Mouse (Mus musculus) CD4-positive helper T cell, adult 2 months (primary cell): ENCODE results near the gene Ncaph.
"Not testable (repeated sequence)": the region's sequence is repeated elsewhere in the genome, so short reads cannot be mapped to it uniquely, and the experiment has no call there.

ENCODE experiments used
- DNase-seq: peaks from one replicate; pipeline ENCODE4 v3.0.0-alpha.2; 2012; ENCODE audit warnings: low read depth, missing footprints, low spot score

The Ncaph gene

DNA sequence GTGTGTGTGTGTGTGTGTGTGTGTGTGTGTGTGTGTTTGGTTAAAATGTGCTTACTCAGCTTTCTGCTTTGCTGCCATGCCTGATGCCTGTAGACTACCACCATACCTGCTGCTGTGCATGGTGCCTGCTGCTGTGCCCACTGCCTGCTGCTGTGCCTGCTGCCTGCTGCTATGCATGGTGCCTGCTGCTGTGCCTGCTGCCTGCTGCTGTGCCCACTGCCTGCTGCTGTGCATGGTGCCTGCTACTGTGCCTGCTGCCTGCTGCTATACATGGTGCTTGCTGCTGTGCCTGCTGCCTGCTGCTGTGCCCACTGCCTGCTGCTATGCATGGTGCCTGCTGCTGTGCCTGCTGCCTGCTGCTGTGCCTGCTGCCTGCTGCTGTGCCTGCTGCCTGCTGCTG is 43.6 kb downstream of the Ncaph start:
- not testable (repeated sequence) for DNase-seq

DNA sequence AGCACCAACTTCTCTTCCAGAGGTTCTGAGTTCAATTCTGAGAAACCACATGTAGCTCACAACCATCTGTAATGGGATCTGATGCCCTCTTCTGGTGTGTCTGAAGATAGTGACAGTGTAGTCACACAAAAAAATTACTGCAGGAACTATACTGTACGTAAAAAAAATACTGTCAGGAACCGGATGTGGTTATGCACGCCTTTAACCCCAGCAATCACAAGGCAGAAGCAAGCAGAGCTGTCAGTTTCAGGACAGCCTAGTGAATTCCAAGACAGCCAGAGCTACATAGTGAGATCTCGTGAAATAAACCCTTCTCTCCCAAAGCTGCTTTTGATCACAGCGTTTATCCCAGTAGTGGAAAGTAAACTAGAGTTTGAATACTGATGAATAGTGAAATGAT is 47.5 kb downstream of the Ncaph start:
- peak; percentile 67 for DNase-seq

DNA sequence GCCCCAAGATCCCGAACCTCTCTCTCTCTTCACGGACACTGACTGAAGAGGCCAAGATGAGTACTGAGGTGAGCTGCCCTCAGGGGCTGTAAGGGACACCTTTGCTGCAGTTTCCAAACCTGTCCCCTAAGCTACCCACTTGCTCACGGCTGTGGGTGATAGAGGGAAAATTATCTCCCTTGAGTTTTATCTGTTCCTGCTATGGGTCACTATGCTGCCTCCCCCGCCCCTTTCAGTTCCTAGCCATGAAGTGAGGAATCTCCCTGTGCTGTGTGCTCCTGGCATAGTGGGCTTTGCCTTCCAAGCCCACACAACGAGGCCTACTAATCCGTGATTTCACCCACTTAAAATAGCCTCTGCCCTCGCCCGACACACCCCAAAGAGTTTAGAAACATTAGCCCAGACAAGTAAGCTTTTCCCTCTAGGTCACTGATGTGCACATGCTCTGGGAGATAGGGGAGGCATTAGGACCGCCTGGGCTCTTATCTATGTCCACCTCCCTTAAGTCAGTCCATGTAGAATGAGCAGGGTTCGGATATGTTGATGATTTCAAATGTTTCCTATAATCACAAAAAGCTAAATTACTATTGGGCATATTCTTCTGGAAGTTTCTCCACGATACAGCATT is 53.0 kb downstream of the Ncaph start:
- DNase-seq: no peak

DNA sequence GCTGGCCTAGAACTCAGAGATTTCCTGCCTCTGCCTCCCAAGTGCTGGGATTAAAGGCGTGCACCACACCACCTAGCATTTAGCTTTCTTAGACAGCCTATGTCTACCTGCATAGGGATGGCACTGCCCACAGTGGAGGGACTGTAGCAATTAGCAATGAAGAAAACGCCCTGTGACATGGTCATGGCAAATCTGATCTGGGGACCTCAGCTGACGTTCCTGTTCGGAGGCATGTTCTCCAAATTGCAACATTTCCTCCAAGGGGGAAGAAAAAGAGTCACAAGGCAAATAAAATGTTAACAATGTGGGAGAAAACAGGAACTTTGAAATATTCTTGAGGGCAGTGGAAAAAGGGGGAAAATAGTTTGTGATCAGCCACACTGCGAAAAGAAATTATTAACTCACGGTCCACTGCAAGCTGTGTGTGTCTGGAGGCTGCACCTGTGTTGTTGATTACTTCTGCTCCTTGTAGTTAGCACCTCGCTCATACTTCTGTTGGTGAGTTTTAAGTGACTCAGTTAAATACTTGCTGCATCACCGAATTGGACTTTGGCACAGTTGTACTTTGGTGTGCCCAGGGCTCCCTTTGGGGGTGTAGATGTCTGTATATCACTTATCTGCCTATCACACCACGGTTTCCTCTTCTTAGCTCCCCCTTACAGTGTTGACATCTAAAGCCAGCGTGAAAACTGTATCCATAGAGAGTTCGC is 53.7 kb downstream of the Ncaph start:
- DNase-seq: no peak

DNA sequence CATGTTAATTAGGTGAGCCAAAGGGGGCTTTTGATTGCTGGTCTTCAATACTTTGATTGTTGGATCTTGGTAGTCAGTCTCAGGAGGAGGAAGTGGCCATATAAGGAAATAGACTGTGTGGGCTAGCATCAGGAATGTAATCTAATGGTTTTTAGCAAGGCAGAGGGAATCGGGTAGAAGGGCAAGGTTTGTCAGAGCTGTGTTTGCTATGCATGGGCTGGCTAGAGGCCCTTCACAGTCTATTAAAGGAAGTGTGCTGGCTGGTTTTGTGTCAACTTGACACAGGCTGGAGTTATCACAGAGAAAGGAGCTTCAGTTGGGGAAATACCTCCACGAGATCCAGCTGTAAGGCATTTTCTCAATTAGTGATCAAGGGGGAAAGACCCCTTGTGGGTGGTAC is 54.7 kb downstream of the Ncaph start:
- DNase-seq: not testable (repeated sequence)

DNA sequence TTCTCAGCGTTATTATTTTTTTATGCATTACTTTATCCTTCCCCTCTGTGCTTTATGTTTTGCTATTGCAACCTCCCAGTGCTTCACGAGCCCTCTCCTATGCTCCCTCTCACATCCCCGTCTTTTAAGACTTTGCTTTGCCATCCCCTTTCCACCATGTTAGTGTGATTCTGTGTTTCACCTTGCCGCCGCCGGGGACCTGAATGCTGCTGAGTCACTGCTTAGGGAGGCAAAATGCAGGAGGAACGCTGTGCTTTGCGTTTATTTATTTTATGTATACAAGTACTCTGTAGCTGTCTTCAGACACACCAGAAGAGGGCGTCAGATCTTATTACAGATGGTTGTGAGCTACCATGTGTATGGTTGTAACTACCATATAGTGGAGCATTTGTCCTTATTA is 56.1 kb downstream of the Ncaph start:
- DNase-seq: no peak

DNA sequence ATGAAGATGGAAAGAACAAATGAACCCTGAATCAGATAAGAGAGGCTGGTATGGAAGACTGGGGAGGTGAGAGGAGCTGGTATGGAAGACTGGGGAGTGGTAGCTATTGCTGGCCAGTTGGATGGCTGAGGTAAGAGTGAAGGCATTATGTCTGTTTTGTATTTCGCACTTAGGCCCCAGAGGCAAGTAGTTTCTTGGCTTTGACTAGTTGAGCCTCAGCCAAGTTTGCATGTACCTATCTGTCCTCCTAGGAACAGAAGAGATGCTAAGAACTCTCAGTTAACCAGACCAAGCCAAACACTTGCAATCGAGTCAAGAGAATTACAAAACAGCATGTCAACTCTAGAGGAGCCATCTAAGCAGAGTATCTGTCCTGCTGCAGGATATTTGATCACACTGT is 59.6 kb downstream of the Ncaph start:
- no peak for DNase-seq

DNA sequence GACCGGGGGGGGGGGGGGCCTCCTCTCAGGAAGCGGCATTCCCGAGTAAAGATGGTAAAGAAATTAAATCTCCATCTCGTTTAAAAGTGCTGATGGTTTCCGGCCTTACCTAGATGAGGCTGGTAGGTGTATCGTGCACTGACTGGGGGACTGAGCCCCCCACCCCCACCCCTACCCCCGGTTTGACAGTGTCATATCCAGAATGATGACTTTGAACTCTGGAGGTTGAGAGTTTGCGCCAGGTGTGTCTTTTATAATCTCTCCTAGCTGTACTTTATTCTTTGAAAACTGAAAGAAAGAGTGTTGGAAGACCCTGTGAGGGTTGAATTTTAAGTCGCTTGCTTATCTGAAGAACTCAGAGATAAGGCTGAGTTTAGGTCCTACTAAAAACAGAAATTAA is 62.9 kb downstream of the Ncaph start:
- DNase-seq: no peak

DNA sequence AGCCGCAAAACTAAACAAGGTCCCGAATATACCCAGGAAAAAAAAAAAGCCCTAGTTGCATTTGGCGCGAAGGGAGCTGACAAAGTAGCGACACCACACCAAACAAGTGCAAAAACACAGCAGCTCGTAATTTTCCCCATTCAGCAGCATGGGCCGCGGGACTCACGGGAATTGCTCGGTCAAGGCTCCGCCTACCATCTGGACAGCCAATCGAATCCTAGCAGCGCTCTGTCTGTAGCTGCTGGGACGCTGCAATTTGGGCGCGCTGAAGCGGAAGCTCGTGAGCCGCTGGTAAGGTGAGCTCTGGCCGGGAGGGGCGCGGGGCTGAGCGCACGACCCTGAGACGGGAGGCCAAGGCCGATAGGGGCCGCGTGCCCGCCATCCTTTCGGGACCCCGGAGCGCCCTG is 63.3 kb downstream of the Ncaph start, which contains the start of gene Blvra:
Gene Blvra, plus strand, starts transcription at position 231 of the 407 bp plus-strand sequence.
- peak; percentile 91 for DNase-seq

DNA sequence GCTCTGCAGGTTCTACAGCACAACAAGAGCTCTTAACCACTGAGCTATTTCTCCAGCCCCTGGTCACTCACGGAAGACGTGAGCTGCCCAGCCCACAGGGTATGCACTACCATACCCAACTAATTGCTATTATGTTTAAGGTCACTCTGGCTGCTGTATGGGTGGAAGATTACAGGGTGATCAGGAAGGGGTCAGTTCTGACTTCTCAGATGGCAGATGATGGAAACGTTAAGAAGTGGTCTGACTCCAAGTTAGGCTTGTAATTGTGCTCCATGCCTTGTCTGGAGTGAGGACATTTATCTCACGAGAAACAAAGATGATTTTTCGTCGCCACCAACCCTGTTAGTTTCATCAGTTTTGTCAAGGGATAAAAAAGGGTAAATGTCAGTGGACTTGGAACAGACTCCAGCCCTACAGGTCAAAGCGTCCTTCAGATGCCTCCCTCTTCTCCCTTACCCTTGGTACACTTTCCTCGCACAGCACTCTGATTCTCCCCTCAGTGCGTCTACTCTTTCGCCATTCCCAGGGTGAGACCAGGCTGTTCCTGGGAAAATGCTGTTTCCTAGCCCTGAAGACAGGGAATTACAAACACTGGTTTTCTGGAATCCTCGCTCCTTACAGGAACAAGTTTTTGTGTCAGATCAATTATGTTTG is 63.8 kb downstream of the Ncaph start:
- no peak for DNase-seq

DNA sequence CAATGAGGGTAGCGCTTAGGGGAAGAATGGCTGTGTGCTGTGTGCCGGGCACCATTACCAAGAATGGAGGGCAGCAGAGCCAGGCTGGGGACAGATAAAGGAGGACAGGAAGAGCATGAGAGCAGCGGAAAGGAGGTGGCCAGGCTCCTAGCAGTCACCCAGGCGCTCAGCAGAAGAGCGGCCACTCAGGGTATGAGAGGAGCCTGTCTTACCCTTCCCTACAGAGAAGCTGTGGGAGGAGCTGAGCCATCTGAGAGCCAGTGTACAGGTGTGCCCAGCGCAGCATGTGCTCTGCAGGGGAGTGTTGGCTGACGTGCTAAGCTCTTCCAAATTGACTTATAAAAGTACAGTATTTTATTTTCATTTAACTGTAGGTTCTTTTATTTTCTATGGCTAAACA is 64.9 kb downstream of the Ncaph start:
- no peak for DNase-seq

DNA sequence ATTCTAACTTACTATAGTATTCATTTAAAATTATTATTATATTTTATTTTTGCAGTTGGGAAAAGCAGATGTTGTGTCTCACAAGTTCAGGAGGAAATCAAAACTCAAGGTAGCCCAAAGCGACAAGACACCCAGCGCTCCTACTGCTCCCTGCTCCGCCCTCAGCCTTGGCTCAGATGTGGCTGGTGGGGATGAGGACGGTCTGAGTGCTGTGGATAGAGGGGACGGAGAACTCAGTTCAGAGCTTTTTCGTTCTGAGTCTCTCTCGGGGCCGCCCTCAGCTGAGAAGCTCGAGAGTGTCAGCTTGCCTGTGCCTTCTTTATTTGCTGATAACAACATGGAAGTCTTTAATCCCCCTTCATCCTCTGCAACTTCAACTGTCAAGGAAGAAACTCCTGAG is 72.3 kb downstream of the Ncaph start:
- DNase-seq: no peak
